Mouse (Mus musculus): ENCODE measurements around the gene Cfap74.

The Cfap74 gene

DNA sequence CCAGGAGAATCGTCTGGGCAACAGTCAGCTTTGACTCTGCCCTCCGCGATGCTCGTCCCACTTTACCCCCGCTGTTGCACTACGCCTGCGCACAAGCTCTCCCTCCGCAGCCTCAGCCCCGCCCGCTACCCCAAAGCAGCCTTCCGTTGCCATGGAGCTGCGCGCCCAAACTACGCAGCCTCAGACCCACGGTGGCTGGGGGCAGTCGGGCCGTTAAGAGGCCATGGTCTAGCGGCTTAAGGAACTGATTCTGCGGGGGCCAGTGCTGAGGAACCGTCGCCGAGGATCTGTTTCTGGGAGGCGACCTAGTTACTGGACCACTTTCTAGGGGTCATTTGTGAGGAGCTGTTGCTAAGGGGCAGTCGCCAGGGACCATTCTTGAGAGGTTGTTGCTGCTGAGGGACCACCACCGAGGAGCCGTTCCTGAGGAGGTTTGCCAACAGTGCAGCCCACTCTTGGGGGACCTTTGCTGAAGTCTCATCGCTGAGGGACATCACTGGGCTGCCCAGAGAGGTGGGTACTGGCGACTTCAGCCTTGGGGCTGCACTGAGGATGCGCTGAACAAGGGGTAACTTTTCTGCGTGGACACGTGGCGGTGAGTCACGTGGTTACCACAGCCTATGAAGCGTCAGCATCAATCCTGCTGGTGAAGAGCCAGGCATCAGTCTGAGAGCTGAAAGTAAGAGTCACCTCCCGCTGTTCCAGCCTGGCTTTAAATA lies at the start of gene Cfap74:
TSS of gene Cfap74 (plus strand) at position 133 of the 719 bp plus-strand sequence.
- DNase-seq = peak; percentile 87 to 93

DNA sequence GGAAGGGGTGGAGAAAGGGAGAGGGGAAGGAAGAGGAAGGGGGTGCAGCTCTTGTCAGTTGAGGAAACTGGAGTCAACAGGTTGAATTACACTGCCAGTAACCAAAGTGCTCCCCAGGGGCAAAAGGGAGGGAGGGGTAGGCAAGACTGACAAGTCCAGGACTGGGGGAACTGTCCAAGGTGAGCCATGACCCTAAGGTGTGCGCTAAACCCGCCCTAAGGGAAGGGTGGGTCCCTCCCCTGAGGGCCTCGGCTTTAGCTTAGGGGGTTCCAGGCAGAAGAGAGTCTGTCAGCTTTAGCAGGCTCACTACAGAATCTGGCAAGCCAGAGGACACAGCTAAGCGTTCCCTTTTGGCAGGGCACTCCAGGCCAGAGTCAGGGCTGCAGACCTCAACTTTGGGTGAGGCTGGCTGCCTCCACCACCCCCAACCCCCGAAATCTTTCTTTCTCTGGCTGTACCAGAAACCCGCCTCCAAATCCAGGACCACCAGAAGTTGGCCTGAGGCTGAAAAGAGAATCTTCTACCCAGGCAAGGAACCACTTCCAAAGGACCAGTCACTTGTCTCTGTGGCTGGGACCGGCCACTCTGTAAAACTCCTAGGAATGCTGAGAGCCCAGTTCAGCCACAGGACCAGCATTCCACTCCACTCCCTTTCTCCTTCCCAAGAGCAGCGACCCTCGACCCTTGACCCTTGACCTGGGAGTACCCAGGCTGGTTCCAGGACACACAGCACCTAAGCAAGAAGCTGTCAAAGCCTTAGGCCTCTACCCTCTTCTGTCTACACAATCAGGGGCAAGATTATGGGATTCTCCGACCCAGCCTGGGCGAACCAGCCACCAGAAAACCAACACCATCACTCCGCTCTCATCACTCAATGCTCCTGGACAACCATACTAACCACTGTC lies 49.2 kb upstream of the Cfap74 start:
- peak; percentile 30 to 31 for DNase-seq

DNA sequence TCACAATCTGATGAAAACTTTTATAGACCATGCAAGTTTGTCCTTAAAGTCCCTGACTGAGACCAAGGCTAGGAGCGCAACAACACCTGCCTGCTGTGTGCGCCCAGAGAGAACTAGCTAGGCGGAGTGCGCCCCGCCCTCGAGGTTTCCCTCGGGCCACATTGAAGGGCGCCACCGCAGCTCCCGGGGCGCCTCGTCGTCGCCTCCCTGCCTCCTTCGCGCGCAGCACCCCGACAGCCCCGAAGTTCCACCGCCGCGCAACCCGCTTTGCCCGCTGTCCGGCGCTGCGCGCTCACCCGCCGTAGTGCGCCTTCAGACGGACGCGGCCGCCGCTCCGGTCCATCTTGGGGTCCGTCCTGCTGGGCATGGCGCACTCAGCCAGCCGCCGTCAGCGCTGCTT lies 48.1 kb upstream of the Cfap74 start:
- DNase-seq = peak in 1 of 2 experiments; percentile 40

DNA sequence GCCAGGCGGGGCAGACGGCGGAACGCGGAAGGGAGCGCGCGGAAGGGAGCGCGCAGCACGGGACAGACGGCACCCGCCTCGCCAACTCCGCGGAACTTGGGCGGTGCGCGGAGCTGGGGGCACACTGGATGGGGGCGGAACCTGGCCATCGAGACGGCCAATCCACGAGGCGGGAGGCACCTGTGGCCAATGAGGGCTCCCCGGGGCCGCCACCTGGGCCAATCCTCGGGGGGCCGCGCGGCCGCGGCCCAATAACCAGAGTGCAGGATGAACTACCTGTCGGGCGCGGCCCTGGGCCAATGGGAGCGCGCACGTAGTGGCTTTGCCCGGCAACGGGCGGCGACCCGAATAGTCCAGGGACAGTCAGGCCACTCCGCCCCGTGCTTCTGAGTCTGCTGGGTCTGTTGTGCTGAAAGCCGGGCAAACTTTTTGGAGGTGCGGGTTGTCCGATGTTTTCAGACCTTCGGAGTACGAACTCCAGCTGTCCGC lies 47.6 kb upstream of the Cfap74 start, which contains the start of gene Prkcz:
TSS of gene Prkcz (minus strand) at position 59 of the 489 bp plus-strand sequence.
- peak; percentile 95 to 97 for DNase-seq

DNA sequence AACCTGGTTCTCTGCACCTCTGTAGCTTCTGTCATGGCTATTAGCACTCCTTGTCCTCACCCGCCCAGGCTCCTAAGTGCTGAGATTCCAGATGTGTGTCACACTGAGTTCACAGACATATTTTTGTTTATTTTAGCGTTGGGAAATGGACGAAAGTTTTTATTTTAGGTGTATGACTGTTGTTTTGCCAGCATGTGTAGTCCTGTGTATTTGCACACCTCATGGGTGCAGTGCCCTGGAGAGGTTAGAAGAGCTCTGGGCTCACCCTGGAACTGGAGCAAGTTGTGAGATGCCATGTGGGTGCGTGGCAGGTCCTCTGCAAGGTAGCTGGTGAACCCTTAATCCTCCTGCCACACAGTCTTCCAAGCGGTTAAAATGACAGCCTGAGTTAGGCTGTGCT lies 46.5 kb upstream of the Cfap74 start:
- no peak for DNase-seq

DNA sequence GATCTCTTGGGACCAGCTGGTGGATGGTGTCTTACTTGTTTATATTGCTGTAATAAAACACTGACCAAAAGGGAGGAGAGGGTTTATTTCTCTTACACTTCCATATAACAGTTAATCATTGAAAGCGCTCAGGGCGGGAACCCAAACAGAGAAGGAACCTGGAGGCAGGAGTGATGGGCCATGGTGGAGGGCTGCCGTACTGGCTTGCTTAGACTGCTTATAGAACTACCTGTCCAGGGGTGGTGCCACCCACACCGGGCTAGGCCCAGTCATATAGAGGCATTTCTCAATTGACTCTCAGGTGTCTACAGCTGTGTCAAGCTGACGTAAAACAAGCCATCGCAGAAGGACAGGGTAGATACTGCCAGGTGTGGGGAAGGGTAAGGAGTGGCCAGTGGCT lies 42.2 kb upstream of the Cfap74 start:
- DNase-seq = no peak

DNA sequence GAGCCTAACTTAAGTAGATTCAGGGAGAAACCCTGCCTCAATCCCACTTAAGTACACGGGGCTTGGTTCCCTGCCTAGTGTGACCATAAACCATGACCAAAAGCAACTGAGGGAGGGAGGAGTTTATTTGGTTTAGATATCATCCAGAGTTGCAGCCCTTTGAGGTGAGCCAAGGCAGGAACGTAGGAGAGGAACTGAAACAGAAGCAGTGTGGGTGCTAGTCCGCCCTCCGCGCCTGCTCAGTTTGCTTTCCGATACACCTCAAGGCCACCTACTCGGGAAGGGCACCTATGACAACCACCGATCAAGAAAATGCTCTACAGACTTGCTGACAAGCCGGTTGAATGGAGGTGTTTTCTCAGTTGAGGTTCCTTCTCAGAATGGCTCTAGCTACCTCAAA lies 41.3 kb upstream of the Cfap74 start:
- DNase-seq = no peak

DNA sequence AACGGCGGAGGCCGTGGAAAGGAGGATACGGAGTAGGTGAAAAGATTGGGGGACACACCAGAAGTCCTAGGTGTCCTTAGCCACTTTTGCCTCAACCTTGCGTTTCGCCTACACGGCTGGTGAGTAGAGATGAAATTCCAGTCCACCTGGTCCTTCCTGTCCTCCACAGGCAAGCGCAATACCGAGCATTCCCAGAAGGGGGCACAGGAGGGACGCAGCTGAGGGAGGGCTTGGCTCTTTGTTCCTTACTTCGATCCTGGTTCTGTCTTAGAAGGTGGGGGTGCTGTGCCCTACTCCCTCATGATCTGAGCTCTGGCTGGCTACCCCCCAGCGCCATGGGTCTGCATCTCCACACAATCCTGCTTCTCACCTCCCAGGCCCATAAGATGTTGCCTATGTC lies 40.3 kb upstream of the Cfap74 start:
- DNase-seq = peak; percentile 95

DNA sequence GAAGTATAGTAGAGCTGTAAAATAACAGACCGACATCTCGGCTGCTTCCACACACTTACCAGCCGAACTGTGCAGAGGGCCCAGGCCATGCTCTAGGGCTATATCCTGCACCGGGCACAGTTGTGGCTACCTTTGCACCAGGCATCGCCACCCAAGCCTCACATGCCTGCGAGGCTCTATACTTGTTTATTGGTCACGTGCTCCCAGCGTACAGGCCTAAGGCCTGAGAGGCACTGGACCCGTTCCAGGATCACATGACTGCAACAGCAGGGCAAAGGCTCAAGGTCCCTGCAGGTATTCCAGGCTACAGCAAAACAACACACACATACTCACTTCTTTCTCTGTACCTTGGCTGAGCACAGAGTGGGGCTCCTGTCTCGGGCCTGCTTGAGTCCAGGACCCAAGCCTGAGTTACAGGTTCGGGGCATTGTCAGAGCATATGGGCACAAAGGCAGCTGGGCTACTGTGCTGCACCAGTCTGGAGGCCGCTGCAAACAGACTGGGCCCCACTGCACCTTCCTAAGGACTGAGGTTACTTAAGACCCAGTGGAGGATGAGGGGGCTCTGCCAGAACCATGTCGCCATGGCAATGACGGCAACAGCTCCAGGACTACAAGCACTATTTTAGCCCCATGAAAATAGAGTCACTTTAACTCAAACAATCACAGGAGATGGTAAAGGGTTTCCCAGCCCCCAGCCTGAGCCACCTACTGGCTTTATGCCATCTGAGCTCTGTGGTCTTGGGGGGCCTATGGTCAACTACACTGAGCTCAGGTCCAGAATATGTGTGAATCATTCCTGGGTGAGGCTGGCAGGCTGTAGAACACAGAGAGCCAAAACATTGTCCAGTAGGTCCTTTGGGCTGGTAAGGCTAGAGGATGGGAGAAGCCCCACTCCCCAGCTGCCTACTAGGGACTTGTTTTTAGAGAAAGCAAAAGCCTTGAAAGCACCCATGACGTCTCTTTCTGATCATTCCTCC lies 38.0 kb upstream of the Cfap74 start:
- DNase-seq = no peak

DNA sequence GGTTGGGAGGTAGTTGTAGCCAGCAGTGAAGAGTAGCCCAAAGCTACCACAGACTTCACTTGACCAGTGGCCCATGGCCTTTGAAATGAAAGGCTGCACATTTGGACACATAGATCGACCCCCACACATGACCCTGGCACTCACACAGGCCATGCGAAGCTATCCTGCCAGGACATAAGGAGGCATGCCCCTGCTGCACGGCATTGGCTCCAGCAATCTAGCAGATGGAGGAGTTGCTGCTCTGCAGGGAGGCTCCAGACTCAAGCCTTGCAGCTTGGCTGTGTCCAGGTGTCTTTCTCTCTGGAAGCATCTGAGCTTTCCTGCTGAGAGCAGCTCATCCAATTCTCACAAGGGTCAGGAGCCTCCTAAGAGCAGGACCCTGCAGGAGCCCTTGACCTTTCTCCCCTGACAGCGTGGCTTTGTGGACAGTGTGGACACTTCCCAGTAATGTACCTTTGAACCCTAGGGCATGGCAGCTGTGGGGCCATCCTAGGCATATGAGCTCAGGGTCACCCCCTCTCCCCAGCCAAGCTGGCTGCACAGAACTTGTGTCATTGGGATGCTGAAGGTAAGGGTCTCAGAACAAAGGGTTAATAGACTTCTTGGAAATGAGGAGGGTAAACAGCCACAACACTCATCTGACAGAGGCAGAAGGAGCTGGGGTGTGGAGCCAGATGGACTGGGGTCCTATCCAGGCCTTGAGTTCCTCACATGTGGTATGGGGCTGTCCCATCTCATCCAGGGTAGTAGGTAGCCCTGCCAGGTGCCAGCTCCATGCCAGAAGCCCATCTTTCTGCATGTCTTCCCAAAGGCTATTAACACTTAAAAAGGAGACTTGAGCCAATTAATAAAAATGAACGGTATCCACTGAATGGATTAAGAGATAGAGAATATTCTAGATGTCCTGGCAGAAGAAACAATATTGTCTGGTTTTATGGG lies 36.9 kb upstream of the Cfap74 start:
- peak; percentile 58 to 60 for DNase-seq

DNA sequence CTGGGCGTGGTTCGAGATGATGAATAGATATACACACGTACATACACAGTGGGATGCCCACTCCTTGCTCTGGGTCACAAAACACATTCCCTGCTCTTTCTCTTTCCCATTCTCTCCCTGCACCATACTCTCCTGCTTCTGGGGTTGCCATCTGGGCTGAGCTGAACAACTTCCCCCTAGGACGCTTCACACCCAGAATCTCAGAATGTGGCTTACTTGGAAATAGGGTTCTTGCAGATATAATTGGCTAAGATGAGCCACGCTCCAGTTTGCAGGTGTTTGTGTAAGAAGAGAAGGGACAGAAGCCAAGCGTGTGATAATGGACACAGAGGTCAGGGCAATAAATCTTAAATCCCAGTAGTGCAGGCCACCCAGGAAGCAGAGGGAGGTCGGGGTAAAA lies 27.0 kb upstream of the Cfap74 start:
- no peak for DNase-seq

DNA sequence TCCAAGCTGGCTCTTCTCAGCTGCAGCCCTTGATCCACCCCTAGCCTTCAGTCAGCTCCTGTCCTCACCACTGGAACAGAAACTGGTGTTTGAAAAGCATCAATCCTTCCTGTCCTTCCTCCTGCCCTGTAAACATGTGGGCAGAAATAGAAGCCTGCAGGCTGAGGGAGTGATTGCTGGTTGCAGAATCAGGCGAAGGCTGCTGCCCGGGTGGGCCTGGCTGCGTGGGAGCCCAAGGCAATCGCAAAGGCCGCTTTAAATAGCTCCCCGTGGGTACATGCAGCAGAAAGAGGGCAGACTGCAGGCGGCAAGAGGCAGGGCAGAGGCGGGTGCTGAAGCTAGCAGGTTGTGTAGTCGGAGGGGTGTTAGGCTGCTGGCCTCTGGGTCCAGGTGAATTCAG lies 26.2 kb upstream of the Cfap74 start:
- no peak for DNase-seq

DNA sequence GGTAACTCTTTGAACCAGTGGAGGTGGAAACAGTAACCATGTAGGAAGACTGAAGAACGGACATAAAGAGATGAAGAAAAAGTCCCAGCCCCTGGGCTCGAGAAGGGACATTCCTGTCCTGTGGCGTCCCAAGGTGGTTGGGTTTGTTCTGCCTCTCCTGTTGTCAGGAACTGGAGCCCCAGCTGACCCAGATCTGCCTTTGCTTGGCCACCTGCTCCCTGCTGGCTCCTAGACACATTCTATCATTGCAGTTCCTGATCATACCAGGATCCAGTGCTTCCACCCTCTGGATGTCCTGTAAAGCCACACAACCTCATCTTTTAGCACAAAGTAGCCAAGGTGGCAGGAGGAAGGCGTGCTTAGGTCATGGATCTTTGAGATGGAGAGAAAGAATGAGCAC lies 25.7 kb upstream of the Cfap74 start:
- peak; percentile 72 to 82 for DNase-seq

DNA sequence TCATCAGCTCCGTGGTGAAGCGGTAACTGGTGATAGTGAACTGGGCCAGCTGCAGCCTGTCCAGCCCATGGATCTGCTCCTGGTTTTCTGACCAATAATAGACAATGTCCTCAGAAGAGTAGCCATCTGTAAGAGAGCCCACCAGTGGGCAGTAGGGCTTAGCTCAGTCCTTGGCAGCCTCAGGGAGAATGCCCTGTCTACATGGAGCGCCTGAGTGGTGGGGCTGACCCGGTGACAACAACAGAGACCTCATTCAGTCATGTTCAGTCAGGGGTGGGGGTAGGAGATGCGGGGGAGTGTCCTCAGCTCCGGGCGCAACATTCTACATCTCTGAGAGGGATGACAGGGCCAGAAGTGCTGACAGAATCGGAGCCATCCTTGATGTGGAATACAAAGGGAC lies 21.8 kb upstream of the Cfap74 start:
- no peak for DNase-seq

DNA sequence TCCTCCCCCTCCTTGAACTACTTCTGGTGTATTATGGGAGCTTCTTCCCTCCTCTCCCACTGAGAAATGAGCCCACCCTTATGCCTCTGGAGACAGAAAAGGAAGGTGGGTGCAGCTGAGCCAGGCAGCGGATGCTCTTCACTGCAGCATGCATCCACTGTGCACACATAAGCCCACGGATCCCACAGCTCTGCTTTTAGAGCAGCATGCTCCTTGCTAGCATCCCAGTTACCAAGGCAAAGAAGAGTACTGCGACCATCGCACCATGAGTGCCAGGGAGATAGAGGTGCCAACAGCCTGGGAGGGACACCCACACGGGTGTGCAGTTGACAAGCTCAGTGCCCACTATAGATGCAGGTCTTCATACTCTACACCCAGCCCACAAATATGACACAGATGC lies 13.5 kb upstream of the Cfap74 start:
- no peak for DNase-seq

DNA sequence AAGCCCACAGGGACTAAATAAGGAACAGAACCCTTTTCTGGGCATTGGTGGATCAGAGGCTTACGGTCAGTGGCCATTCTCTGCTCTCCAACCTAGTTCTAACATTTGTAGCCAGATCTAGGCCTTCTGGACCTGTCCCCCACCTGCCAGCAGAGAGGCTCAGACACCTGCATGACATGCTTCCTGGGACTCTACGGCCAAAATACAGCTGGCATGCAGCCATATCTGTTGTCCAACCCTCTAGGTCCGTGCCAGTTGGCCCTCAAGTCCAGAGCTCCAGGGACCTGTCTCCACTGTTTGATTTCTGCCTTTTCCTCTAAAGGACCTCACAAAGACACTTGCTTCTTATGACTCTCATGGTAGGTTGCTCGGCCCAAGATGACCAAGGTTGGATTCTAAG lies 12.2 kb upstream of the Cfap74 start:
- DNase-seq = peak; percentile 93 to 96

DNA sequence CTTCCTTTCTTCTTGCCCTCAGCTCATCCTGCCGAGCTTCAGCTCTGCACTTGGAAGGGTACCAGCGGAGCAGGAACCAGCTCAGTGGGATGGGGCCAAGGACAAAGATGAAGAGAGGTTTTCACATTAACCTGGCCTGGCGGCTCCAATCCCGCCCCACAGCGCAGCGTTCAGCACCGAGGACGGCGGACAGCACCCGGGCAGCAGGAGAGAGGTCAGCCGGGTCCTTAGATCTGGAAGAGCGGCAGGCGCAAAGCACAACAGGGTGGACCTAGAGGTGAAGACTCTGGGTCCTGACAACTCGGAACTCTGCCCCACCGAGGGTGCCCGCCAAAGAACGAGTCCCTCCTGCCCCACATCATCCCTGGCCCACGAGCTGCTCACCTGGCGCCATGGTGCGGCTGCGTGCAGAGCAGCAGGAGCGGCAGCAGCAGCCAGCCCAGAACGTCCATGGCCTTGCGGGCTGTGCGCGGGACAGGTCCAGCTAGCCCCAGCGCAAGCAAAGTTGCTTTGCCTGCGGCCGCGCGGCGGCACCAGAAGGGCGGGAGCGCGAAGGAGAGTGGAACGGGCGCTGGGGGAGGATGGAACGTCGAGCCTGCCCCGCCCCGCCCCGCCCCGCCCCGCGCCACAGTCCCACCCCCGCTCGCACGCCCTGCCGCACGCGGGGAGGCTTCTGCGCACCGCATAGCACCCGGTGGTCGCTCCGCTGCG lies 11.3 kb upstream of the Cfap74 start, which contains the start of gene Gabrd:
TSS of gene Gabrd (minus strand) at position 602 of the 711 bp plus-strand sequence.
- peak; percentile 87 to 89 for DNase-seq

DNA sequence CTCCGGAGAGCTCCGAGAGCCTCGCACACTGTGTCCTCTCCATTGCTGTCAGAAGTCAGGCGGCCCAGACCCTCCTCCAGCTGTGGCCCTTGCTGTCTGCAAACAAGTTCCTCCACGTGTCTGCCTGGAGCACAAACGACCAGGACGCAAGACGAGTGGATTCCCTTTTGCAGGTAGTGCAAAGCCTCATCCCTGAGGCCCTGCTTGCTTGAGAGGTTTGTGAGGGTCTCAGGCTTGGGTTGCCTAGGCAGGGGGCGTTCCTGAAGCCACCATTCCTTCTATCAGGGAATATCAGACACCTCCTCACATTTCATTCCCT lies 10.8 kb upstream of the Cfap74 start:
- no peak for DNase-seq

DNA sequence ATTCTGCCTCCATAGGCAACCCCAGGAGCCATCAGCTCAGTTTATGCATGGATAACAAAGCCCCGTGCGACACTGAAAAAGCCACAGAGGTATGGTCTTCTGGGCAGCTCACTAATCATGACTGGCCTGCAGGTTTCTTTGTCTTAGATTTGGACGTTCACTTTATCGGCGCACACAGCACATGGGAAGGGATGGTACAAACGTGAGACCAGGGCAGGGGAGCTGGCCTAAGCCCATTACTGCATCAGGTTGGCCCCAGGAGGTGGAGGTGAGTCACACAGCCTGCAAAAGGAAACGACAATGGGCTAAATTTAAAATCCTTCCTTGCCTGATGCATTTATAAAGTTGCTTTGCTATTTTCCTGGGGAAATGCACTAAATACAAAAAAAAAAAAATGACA lies 7.9 kb upstream of the Cfap74 start:
- peak; percentile 76 to 83 for DNase-seq

DNA sequence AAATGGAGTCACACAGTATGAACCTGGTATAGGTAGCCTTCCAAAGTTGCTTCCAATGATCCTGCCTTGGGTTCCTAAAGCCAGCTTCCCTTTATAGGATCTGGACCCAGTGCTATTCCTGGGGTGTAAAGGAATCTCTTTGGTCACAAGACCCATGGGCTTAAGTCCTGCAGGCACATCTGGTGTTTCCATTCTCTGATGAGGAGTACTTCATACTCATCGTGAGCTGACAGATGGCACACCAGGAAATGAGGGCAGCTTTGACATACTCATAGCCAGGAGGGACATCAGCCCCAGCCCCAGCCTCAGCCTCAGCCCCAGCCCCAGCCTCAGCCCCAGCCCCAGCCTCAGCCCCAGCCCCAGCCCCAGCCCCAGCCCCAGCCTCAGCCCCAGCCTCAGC lies 6.5 kb upstream of the Cfap74 start:
- DNase-seq = no peak

DNA sequence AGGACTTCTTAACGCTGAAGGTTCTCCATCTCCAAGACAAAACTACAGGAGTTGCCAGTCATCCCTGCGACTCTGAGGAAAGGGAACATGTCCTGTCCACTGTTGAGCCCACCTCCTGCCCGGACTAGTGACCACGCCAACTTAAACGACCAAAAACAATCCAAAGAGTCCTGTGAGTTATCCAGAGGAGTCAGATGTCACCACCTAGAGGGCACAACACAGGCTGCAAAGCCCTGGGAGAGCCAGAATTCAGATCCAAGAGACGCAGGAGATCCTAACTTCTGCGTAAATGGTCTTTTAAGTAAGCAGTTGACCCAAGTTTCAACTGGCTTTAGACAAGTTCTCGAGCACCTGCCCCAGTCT lies 314 bp upstream of the Cfap74 start:
- no peak for DNase-seq
